Mouse (Mus musculus) stomach, embryonic 14.5 days (tissue): ENCODE data around the gene Sox5. TPM values are rescaled to one million over a fixed set of nuclear protein-coding genes. Genes with fewer than 3 reads are reported as not detected.
A peak's percentile ranks its signal among the peaks of the same experiment; 100 is the strongest.

Source experiments
- ATAC-seq: fragments of 200-750 bp; cut with Nextera tagmentation; 2 replicates; pipeline ENCODE4 v1.8.0; 2017; ENCODE audit warnings: low read depth, moderate TSS enrichment; ENCODE audit not compliant: insufficient number of reproducible peaks, insufficient read depth, low FRiP score
- H3K27ac ChIP-seq: fragments of 300-500 bp; sonication (generic); 2 replicates; pipeline ENCODE4 v1.5.1; 2014; ENCODE audit warnings: mild to moderate bottlenecking, low read length, moderate library complexity, mixed read lengths
- H3K27me3 ChIP-seq: fragments of 300-500 bp; sonication (generic); 2 replicates; pipeline ENCODE4 v1.6.1; 2014; ENCODE audit warnings: low read length, control low read depth, mixed read lengths; ENCODE audit not compliant: control insufficient read depth, insufficient read depth
- H3K36me3 ChIP-seq: fragments of 300-500 bp; sonication (generic); 2 replicates; pipeline ENCODE4 v1.6.1; 2014; ENCODE audit warnings: mild to moderate bottlenecking, control low read depth, low read length, moderate library complexity, mixed read lengths; ENCODE audit not compliant: control insufficient read depth, insufficient read depth
- H3K4me1 ChIP-seq: fragments of 300-500 bp; sonication (generic); 2 replicates; pipeline ENCODE4 v1.6.1; 2014; ENCODE audit warnings: low read length, control low read depth, mixed read lengths; ENCODE audit not compliant: control insufficient read depth, insufficient read depth
- H3K4me2 ChIP-seq: fragments of 300-500 bp; sonication (generic); replicated peaks from 2 replicates; pipeline ENCODE4 v1.6.1; 2014; ENCODE audit warnings: low read depth, low read length, control low read depth
- H3K4me3 ChIP-seq: fragments of 300-500 bp; sonication (generic); 2 replicates; pipeline ENCODE4 v1.5.1; 2014; ENCODE audit warnings: low read depth, low read length, control low read depth
- H3K9ac ChIP-seq: fragments of 300-500 bp; sonication (generic); replicated peaks from 2 replicates; pipeline ENCODE4 v1.6.1; 2014; ENCODE audit warnings: low read depth, mild to moderate bottlenecking, control low read depth, low read length, moderate library complexity, mixed read lengths
- H3K9me3 ChIP-seq: fragments of 300-500 bp; sonication (generic); 2 replicates; pipeline ENCODE4 v1.6.1; 2016; ENCODE audit warnings: low read depth, low read length, control low read depth; ENCODE audit not compliant: control insufficient read depth
- WGBS: fragments of 180-500 bp; shearing (Covaris S2); extraction: QIAGEN DNeasy Blood & Tissue Kit; methylation state at CpG from one replicate; pipeline ENCODE4 v1.1.7; 2014; 5-methylcytosine and 5-hydroxymethylcytosine counted together
- polyA plus RNA-seq: library from polyadenylated mRNA; unstranded; fragments of >200 nt; fragmentation: Nextera tagmentation; extraction: Ambion mirVana; gene quantifications from 2 replicates; pipeline ENCODE4 v1.2.1, GENCODE M21; 2014

Gene Sox5
- polyA plus RNA-seq, 1 experiment from 2014 or later = 30.3 TPM

DNA sequence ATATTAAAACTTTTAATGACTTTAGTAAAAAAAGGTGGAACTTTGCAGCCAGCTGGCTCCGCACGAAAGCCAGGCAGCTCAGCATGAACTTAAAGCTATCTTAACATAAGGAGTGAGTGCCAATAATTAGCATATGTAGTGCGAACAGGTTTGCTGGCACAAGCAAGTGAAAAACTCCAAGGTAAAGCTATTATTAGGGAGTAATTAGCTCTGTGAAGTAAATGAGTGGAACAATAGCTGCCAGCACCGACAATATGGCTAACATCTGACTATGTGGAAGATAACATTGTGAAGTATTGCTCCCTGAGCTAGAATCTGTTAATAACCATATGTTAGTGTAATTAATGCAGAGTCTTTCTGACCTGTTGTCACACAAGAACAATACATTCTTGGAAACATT lies 786.7 kb downstream of the Sox5 start:
- Histone ChIP-seq H3K9ac (no peak overlapping the region), H3K4me3 (no peak overlapping the region), H3K27ac (no peak overlapping the region), H3K27me3 (no peaks in the 10 kb centered on the region), H3K4me1 (no peaks in the 10 kb centered on the region; the same call in 1 of the 2 replicates), H3K9me3 (no peaks in the 10 kb centered on the region), H3K36me3 (no peaks in the 10 kb centered on the region), H3K4me2 (no peak overlapping the region)
- ATAC-seq = no peak
- 69% methylated on average over 4 of the region's 4 CpGs for WGBS

DNA sequence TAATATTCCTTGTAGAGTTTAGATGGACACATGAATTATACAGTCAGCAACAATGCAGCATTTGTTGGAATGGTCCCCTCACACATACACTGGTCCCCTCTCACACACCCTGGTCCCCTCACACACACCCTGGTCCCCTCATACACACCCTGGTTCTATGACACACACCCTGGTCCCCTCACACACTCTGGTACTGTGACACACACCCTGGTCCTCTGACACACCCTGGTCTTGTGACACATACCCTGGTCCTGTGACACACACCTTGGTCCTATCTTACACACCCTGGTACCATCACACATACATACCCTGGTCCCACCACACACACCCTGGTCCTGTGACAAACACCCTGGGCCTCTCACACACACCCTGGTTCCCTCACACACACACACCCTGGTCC lies 794.2 kb downstream of the Sox5 start:
- no peaks in the 10 kb centered on the region for H3K4me1 ChIP-seq
- no peak overlapping the region for H3K4me2 ChIP-seq
- H3K9me3 ChIP-seq = no peaks in the 10 kb centered on the region
- no peak overlapping the region for H3K27ac ChIP-seq
- peak; percentile 18; the same call in 1 of the 2 replicates for ATAC-seq
- H3K36me3 ChIP-seq = no peaks in the 10 kb centered on the region
- H3K9ac ChIP-seq = no peak overlapping the region
- H3K4me3 ChIP-seq = no peak overlapping the region
- H3K27me3 ChIP-seq = no peaks in the 10 kb centered on the region

DNA sequence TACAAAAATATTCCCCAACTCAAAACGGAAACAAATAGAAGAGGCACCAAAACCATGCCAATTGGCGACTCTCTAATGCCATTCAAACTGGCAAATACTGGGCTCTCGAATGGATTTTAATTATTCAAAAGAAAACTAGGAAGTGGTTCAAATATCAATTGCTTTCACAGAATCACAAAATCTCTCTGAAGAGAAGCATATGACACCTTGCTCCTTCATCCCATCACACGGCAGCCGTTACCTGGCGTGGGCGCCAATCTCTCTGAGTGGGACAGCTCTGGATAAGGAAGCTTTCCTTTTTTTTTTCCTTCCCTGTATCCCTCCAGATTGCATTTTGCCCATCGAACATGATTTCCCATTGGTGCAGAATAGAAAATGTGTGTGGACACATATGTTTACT lies 801.6 kb downstream of the Sox5 start:
- Histone ChIP-seq H3K4me2 (no peak overlapping the region), H3K9ac (no peak overlapping the region), H3K4me3 (no peak overlapping the region), H3K36me3 (no peaks in the 10 kb centered on the region), H3K27ac (no peak overlapping the region), H3K4me1 (no peaks in the 10 kb centered on the region), H3K9me3 (no peaks in the 10 kb centered on the region), H3K27me3 (no peaks in the 10 kb centered on the region)
- 91% methylated on average over 8 of the region's 8 CpGs for WGBS
- no peak for ATAC-seq

DNA sequence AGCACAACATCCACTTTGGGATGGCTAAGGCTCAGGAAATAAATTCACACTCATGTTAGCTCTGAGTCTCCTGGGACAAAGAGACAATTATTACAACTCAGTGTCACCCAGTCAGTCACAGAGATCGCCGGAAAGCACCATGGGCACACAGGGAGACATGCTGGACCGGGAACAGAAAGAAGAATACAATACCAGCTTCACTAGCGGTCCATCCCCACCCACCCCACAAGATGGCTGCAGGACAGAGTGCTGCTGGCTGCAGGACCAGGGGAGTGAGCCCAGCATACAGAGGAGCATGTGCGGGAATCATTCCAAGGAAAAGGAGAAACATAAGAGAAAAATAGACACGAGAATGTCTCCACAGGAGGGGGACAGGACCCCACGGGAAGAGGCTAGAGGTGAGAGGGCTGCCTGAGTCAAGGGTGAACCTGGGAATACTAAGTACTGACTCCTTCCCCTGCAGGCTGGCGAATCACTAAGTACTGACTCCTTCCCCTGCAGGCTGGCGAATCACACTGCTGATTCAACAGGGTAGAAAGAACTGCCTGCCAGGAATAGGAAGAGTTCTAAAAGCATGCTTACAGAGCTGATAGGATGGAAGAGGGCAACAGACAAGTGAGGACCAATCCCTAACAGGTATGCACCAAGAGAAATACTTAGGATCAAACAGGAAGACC lies 813.9 kb downstream of the Sox5 start:
- WGBS = 70% methylated on average over 9 of the region's 9 CpGs
- Histone ChIP-seq H3K36me3 (no peaks in the 10 kb centered on the region), H3K4me1 (no peaks in the 10 kb centered on the region), H3K9ac (no peak overlapping the region), H3K27me3 (no peaks in the 10 kb centered on the region), H3K4me2 (no peak overlapping the region), H3K9me3 (no peaks in the 10 kb centered on the region), H3K27ac (no peak overlapping the region), H3K4me3 (no peak overlapping the region)
- ATAC-seq = no peak

DNA sequence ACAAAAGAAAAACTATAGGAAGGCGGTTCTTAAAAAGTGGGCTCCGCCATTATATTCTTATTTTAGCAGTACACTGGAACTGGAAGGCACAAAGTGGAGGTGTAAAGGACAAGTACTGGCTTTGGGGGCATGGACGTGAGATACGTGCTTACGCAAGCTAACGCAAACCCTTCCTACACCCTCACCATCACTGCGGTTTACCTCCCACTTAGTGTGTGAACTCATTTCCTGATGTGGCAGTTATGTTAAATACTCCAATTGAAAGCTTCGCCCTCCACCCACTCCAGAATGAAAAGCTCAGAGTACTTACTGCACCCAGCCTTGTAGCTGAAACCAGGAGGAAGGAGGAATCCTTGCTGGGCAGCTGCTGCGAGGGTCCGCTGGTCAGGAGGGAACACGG lies 821.3 kb downstream of the Sox5 start:
- no peak for ATAC-seq
- H3K36me3 ChIP-seq = no peaks in the 10 kb centered on the region
- 96% methylated on average over 11 of the region's 11 CpGs for WGBS

DNA sequence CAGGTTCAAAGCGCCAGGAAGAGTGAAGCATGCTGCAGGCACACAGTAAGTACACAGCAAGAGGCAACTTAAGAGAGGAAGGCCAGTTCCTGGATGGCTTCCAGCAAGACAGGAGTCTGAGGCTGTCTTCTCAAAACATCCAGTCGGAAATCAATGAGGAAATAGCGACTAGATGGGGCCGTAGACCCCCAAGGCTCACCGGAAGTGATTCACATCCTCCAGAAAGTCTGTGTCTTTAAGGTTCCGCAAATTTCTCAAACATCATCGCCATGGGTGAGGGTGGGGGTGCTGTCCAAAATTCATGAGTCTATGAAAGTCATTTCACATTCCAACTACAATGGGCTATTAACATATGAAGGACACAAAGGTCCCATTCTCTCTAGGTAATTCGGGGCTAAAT lies 821.7 kb downstream of the Sox5 start:
- Histone ChIP-seq H3K27me3 (no peaks in the 10 kb centered on the region), H3K4me2 (no peak overlapping the region), H3K9ac (no peak overlapping the region), H3K4me1 (no peaks in the 10 kb centered on the region), H3K9me3 (no peaks in the 10 kb centered on the region; the same call in 1 of the 2 replicates), H3K36me3 (no peaks in the 10 kb centered on the region), H3K27ac (no peak overlapping the region), H3K4me3 (no peak overlapping the region)
- no peak for ATAC-seq
- WGBS = 90% methylated on average over 8 of the region's 8 CpGs

More for the DNA sequence above, 821.3 kb downstream of the Sox5 start:
- Histone ChIP-seq H3K27ac (no peak overlapping the region), H3K4me2 (no peak overlapping the region), H3K9ac (no peak overlapping the region), H3K27me3 (no peaks in the 10 kb centered on the region), H3K9me3 (no peaks in the 10 kb centered on the region; the same call in 1 of the 2 replicates), H3K4me1 (no peaks in the 10 kb centered on the region), H3K4me3 (no peak overlapping the region)

DNA sequence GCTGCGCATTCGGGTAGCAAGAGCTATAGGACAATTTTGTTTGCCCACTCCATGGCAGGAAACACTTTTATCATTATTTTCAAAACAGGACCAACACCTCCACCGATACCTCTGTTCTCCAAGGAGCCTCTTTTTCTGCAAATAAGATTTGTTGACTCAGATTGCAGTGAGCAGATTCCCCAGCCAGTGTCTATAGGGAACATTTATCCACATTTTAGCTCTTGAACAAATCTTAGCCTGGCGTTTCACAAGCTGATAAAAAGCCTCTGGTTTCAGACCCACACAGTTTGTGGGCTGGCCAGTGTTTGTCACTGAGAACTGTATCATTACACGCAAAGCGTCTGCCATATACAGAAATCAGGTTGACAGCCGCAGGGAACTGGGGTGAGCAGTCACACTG lies 823.4 kb downstream of the Sox5 start:
- Histone ChIP-seq H3K9ac (no peak overlapping the region), H3K27me3 (no peaks in the 10 kb centered on the region), H3K27ac (no peak overlapping the region), H3K9me3 (no peaks in the 10 kb centered on the region; the same call in 1 of the 2 replicates), H3K4me3 (no peak overlapping the region), H3K4me1 (no peaks in the 10 kb centered on the region), H3K4me2 (no peak overlapping the region), H3K36me3 (no peaks in the 10 kb centered on the region)
- WGBS = 77% methylated on average over 7 of the region's 7 CpGs
- ATAC-seq = no peak

DNA sequence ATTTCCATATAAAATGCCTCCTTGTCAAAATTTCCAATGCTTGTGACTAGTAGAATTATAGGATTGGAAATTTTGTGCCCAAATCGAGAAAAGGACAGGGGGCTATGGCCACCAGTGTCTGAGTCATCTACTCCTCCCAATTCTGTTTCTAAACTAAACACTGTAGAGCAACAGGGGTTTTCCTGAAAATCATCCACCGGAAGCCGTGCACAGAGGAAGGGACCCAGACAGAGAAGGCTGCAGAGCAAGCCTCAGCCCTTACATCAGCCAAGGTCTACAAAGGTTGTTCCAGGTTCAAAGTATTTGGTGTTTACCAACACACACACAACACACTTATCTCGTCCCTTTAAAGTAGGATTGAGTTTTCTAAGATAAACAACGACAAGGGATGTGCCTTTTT lies 824.7 kb downstream of the Sox5 start:
- no peak overlapping the region for H3K27ac ChIP-seq
- no peaks in the 10 kb centered on the region for H3K4me1 ChIP-seq
- no peak overlapping the region for H3K4me2 ChIP-seq
- no peak overlapping the region for H3K9ac ChIP-seq
- H3K36me3 ChIP-seq = no peaks in the 10 kb centered on the region
- H3K27me3 ChIP-seq = no peaks in the 10 kb centered on the region
- 77% methylated on average over 5 of the region's 5 CpGs for WGBS
- no peak for ATAC-seq
- no peak overlapping the region for H3K4me3 ChIP-seq
- H3K9me3 ChIP-seq = no peaks in the 10 kb centered on the region; the same call in 1 of the 2 replicates
